Mouse (Mus musculus) myocyte (in vitro differentiated cells): ENCODE data around the gene Cmtm2a.
"Not testable (repeated sequence)": the region's sequence is repeated elsewhere in the genome, so short reads cannot be mapped to it uniquely, and the experiment has no call there.

Source experiments
- MYOD1 ChIP-seq, 3 experiments: IDR thresholded peaks; one replicate each; pipeline ENCODE4 v1.6.1; 2011; ENCODE audit warnings: control low read depth in 2 of 3, low read depth in 2 of 3, mild to moderate bottlenecking in 2 of 3, moderate library complexity in 1 of 3; ENCODE audit not compliant: insufficient read length in 2 of 3, control insufficient read depth in 1 of 3
- POLR2A ChIP-seq: IDR thresholded peaks from one replicate; pipeline ENCODE4 v1.6.1; 2011; ENCODE audit warnings: low read depth, mild to moderate bottlenecking, control low read depth, moderate library complexity; ENCODE audit not compliant: insufficient read length
- TCF12 ChIP-seq: IDR thresholded peaks from one replicate; pipeline ENCODE4 v1.6.1; 2011; ENCODE audit warnings: mild to moderate bottlenecking, control low read depth; ENCODE audit not compliant: poor library complexity, insufficient read depth, severe bottlenecking
- USF1 ChIP-seq: IDR thresholded peaks from one replicate; pipeline ENCODE4 v1.6.1; 2011; ENCODE audit warnings: low read depth, mild to moderate bottlenecking, control low read depth, moderate library complexity

- not testable (repeated sequence) for TF ChIP-seq TCF12; MYOD1 (IDR thresholded peaks at IDR 0.05; ENCODE audit: control insufficient read depth in 1 of 3, insufficient read length in 2 of 3, low read depth in 2 of 3); POLR2A; USF1
Observed at GRCm38 (mm10) chr8:104301577-104301976, 8.6 kb upstream of the Cmtm2a start.
